Mouse (Mus musculus): ENCODE results near the gene Exosc9. TPM values are rescaled to one million over a fixed set of nuclear protein-coding genes. Genes with fewer than 3 reads are reported as not detected.

Exosc9 gene
- polyA plus RNA-seq (2012; rRNA removed) = 15.4 and 15.5 TPM in 2 replicates

DNA sequence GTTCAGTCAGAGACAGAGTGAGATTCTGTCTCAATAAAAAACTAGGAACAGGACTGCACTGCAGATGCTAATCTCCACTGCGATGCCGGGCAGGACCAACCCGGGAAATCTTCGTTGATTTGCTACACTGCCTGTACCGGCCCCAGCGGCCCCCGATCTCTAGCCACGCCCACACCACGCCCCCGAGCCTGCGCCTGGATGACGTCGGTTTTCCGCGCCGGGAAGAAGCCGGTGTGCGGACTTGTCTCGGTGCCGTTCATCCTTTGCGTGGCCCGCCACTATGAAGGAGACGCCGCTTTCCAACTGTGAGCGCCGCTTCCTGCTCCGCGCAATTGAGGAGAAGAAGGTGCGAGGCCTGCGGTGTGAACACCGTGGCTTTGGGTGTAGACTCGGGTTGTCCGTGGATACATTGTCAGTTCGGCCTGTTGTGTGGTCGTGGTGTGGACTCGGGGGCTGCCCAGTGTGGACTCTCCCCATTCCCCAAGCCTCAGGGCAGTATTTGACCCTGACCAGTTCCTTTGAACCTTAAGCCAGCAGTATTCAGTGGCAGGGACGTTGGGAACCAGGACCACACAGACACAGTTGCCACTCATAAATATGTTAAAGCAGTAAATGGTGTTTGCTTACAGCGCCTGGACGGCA, at the start of gene Exosc9:
Exosc9 (plus strand) TSS at position 201 of the 642 bp plus-strand sequence.

DNA sequence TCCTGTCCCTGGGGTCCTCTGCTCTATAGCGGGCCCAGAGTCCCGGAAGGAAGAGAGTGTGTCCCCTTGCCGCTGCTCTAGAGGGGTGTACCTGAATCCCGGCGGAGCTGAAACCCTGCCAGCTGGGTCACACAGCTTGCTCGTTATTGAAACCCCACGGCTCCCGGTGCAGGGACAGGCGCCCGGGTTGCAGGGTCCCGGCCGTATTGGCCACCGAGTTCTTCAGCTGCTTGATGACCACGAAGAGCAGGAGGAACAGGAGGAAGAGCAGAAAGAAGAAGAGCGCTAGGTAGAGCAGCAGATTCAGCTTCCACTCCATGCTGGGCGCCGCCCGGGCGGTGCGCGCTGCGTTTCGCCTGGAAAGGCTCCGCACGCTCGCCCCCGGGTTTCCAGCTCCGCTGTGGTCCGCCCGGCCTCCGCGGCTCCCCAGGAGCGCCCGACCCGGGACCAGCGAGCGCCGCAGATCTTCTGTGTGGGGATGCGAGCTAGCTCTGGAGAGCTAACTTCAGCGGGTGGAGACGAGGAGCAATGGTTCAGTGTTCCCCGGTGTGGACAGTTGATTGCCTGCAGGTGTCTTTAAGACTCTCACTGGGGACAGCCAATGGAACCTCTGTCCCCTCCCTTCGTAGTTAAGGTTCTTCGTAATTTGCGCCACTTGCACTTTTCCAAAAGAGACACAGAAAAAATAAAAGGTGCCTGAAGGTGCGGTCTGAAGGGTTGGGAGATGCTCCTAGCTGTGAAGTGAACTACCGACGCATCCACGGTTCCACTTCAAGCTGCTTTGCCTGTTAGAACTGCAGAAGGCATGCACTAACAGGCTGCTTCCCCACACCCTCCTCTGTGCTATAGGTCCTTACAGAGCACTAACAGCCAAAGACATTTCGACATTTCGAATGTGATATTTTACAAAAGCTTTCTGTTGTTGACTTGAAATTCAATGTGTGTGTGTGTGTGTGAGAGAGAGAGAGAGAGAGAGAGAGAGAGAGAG, 31.0 kb upstream of the Exosc9 start, which contains the start of gene Gm11549:
Gm11549 (minus strand) TSS at position 741 of the 988 bp plus-strand sequence.

DNA sequence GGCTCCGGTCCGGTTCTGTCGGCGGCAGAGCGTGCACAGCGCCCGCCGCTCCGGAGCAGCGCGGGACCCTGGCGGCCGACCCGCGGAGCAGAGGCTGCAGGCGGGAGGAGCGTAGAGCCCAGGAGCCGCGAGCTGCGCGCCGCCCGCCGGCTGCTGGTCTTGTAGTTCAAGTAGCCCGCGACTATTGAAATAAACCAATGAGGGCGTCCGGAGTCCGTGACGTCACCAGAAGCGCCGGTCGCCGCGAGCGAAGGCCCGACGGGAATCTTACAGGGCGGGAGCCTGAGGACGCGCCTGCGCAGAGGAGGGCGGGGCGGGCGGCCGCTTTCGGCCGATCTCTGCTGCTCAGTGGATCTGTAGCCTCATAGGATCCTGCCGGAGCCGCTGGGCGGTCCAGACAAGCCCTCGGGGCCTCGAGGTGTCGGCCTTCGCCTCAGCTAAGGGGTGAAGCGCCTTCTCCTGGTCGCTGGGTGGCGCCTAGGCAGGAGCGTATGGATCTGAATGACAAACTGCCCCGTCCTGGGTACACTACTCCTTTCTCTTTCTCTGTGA, 19.5 kb downstream of the Exosc9 start, which contains the start of gene Ccna2:
Ccna2 (minus strand) TSS at position 324 of the 552 bp plus-strand sequence.

DNA sequence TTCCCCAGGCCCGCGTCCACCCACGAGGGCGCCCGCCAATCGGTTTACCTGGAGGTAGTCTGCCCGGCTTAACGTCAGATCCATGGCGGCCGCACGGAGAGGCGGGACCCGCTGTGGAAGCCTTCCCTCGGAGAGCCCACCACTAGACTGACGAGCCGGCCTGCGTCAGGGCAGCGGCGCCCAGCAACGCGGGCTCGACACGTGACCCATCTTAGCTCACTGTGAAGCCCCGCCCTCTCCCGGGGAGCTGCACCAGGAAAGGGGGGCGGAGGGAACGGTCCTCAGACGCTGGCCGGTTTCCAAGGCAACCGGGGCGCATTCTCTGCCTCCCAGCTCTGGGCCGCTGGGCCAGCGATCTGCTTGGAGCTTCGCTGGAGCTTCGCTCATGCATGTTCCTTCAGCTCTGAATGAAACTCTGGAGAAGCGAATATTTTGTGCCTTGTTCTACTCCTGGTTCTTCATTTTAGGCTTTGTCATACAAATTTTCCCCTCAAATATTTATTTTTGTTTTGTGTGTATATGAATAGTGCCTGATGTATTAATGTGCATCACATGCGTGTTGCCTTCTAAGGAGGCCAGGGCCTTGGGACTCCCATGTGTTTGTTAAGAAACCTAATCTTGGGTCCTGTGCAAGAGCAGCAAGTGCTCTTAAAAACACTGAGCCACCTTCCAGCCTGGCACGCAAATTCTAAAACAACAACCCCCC, 60.9 kb downstream of the Exosc9 start, which contains the start of gene Bbs7:
Bbs7 (minus strand) TSS at position 276 of the 706 bp plus-strand sequence.

Other genes with a start within 250 kb of the Exosc9 start
- 72.7 and 80.8 TPM in 2 replicates for gene Anxa5, start 76.7 kb upstream of the Exosc9 start, polyA plus RNA-seq (2012; rRNA removed)
- gene 1810062G17Rik, start 76.7 kb upstream of the Exosc9 start, polyA plus RNA-seq (2012; rRNA removed) = 2.2 and 3.1 TPM in 2 replicates
- not detected in 2 replicates for gene Gm11549, start 30.8 kb upstream of the Exosc9 start, polyA plus RNA-seq (2012; rRNA removed)
- 68.7 and 69.3 TPM in 2 replicates for gene Ccna2, start 19.5 kb downstream of the Exosc9 start, polyA plus RNA-seq (2012; rRNA removed)
- gene Bbs7, start 60.9 kb downstream of the Exosc9 start, polyA plus RNA-seq (2012; rRNA removed) = 3.1 and 3.5 TPM in 2 replicates
- gene Trpc3, start 137.6 kb downstream of the Exosc9 start, polyA plus RNA-seq (2012; rRNA removed) = 0.29 and 0.53 TPM in 2 replicates